Mouse (Mus musculus): Measurements from ENCODE around the gene Ces2g. TPM values are rescaled to one million over a fixed set of nuclear protein-coding genes. Genes with fewer than 3 reads are reported as not detected.

The Ces2g gene
- polyA plus RNA-seq, 1 experiment from 2014 or later = 0.77 TPM

DNA sequence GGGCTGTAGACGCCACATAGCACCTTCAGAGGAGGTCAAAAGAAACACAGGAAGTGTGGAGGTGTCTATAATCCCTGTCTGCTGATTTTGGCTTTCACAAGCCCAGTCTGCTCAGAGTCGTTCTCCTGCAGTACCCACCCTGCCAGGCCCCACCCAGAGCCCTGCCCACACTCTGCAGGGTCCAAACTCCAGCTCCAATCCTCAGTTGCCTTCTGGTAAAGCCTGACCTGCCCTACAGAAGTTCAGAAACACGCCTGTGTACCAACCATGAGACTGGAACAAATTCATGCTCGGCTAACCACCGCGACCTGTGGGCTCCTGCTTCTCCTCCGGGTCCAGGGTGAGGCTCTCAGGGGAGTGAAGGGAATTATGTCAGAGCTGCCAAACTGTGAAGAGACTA, 39.1 kb downstream of the Ces2g start, which contains the start of gene Ces2h:
Gene Ces2h, plus strand, starts transcription at position 268 of the 400 bp plus-strand sequence.
- peak; percentile 62; the same call in 1 of the 2 replicates for ATAC-seq (replicated peaks; ENCODE audit: low FRiP score)
- no peak within 1 kb of the TSS for H3K4me3 ChIP-seq (replicated peaks)
- no peak within 1 kb of the TSS for H3K9ac ChIP-seq
- no peak within 1 kb of the TSS for H3K4me2 ChIP-seq
- H3K9me3 ChIP-seq (replicated peaks) = no peaks in the 10 kb centered on the region
- WGBS = 76% methylated on average over 7 of the region's 7 CpGs
- no peaks in the 10 kb centered on the region for H3K4me1 ChIP-seq
- H3K27me3 ChIP-seq = no peaks in the 10 kb centered on the region
- H3K36me3 ChIP-seq = no peaks in the 10 kb centered on the region
- no peak within 1 kb of the TSS for H3K27ac ChIP-seq

DNA sequence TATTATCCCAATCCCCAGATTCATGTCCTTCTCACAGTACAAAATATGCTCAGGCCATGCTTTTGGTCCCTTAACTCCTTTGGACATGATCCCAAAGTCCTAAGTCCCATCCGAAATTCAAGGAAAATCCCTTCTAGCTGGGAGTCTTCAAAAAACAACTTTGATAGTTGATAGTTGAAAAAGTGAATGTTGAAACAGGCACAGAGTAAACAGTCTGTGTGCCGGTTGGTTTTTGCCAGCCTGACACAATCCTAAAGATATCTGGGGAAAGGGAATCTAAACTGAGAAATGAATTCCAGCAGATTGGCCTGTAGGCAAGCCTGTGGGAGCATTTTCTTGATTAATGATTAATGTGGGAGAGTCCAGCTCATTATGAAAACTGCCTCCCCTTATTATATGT, 48.5 kb downstream of the Ces2g start:
- no peaks in the 10 kb centered on the region for H3K36me3 ChIP-seq
- H3K27me3 ChIP-seq = no peaks in the 10 kb centered on the region
- no peak for ATAC-seq (replicated peaks; ENCODE audit: low FRiP score)
- no peaks in the 10 kb centered on the region for H3K4me1 ChIP-seq
- 76% methylated on average over 2 of the region's 2 CpGs for WGBS
- peaks cover 3% of the 10 kb centered on the region; the same call in 1 of the 2 replicates for H3K9me3 ChIP-seq (replicated peaks)
- H3K4me2 ChIP-seq = no peak overlapping the region
- no peak overlapping the region for H3K27ac ChIP-seq
- no peak overlapping the region for H3K4me3 ChIP-seq (replicated peaks)
- H3K9ac ChIP-seq = no peak overlapping the region

DNA sequence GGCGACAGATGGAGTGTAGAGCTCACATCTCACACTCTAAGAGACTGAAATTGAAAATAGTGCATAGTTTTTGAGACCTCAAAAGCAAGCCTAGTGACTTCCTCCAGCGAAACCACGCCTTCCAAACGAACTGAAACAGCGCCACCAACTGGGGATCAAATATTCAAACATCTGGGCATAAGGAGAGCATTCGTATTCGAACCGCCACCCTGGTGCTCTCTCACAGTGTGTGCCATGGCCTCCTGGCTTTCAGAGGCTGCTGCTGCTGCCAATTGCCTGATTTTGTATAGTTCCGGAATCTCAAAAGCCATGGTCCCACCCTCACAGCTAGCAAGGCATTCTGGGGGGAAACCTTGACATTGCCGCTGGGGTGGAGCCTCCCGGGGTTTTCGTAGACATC, 49.6 kb downstream of the Ces2g start:
- Histone ChIP-seq H3K4me1 (no peaks in the 10 kb centered on the region), H3K36me3 (no peaks in the 10 kb centered on the region), H3K4me3 (replicated peaks) (no peak overlapping the region), H3K4me2 (no peak overlapping the region), H3K9ac (no peak overlapping the region), H3K27ac (no peak overlapping the region), H3K27me3 (no peaks in the 10 kb centered on the region), H3K9me3 (replicated peaks) (peaks cover 3% of the 10 kb centered on the region; the same call in 1 of the 2 replicates)
- WGBS = 81% methylated on average over 12 of the region's 12 CpGs
- no peak for ATAC-seq (replicated peaks; ENCODE audit: low FRiP score)

DNA sequence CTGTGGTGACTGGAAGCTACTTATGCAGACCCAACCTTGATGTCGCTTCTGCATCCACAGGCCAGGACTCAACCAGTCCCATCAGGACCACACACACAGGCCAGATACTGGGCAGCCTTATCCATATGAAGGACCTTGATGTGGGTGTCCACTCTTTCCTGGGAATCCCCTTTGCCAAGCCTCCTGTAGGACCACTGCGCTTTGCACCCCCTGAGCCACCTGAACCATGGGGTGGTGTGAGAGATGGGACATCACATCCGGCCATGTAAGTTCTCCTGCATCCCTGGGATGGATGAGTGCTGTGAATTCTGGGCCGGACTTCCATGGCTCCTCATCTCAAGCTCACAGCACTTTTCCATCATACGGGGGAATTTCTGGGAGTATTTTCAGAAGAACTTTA, 52.9 kb downstream of the Ces2g start:
- ATAC-seq (replicated peaks; ENCODE audit: low FRiP score) = no peak
- no peaks in the 10 kb centered on the region for H3K36me3 ChIP-seq
- no peak overlapping the region for H3K4me3 ChIP-seq (replicated peaks)
- no peaks in the 10 kb centered on the region for H3K4me1 ChIP-seq
- 90% methylated on average over 5 of the region's 5 CpGs for WGBS
- H3K27ac ChIP-seq = no peak overlapping the region
- no peak overlapping the region for H3K9ac ChIP-seq
- no peaks in the 10 kb centered on the region for H3K27me3 ChIP-seq
- H3K9me3 ChIP-seq (replicated peaks) = no peaks in the 10 kb centered on the region; the same call in 1 of the 2 replicates
- no peak overlapping the region for H3K4me2 ChIP-seq

Other genes with a start within 250 kb of the Ces2g start
- 0.31 and 0.48 TPM in 2 replicates for gene Ces2a, start 227.7 kb upstream of the Ces2g start, polyA plus RNA-seq (2015; fragmentation: Nextera tagmentation; extraction: Ambion mirVana)
- gene Ces2b, start 130.1 kb upstream of the Ces2g start, polyA plus RNA-seq (2015; fragmentation: Nextera tagmentation; extraction: Ambion mirVana) = 0.63 and 0.69 TPM in 2 replicates
- gene Ces2c, start 114.7 kb upstream of the Ces2g start, polyA plus RNA-seq (2015; fragmentation: Nextera tagmentation; extraction: Ambion mirVana) = 0.08 and 0.19 TPM in 2 replicates
- gene Ces2e, start 35.5 kb upstream of the Ces2g start, polyA plus RNA-seq (2015; fragmentation: Nextera tagmentation; extraction: Ambion mirVana) = 0.78 and 1.6 TPM in 2 replicates
- gene Ces2f, start 14.4 kb upstream of the Ces2g start, polyA plus RNA-seq (2015; fragmentation: Nextera tagmentation; extraction: Ambion mirVana) = 0.05 TPM in 1 of 2 replicates, not detected in the other
- not detected in 2 replicates for gene Ces2h, start 39.1 kb downstream of the Ces2g start, polyA plus RNA-seq (2015; fragmentation: Nextera tagmentation; extraction: Ambion mirVana)
- gene Ces3a, start 86.9 kb downstream of the Ces2g start, polyA plus RNA-seq (2015; fragmentation: Nextera tagmentation; extraction: Ambion mirVana) = not detected in 2 replicates
- gene Ces3b, start 122.0 kb downstream of the Ces2g start, polyA plus RNA-seq (2015; fragmentation: Nextera tagmentation; extraction: Ambion mirVana) = not detected in 2 replicates
- gene Ces4a, start 170.1 kb downstream of the Ces2g start, polyA plus RNA-seq (2015; fragmentation: Nextera tagmentation; extraction: Ambion mirVana) = not detected in 2 replicates
- gene Cbfb, start 209.0 kb downstream of the Ces2g start, polyA plus RNA-seq (2015; fragmentation: Nextera tagmentation; extraction: Ambion mirVana) = 67.7 and 73.2 TPM in 2 replicates